Mouse (Mus musculus): ENCODE measurements around the gene Nr6a1. TPM values are rescaled to one million over a fixed set of nuclear protein-coding genes. Genes with fewer than 3 reads are reported as not detected.

Gene Nr6a1
- polyA plus RNA-seq, 1 experiment from 2014 or later = 4.8 TPM

GRCm38 (mm10) chr2:38931851-38932667 is 4.6 kb upstream of the Nr6a1 start, which contains the start of gene Olfml2a:
TSS of gene Olfml2a (plus strand) at chr2:38931978.
- Histone ChIP-seq H3K4me1 (peaks cover 53% of the 10 kb centered on the region), H3K27ac (peak within 1 kb of the TSS; percentile 79)
- WGBS = 8% methylated on average over 32 of the region's 32 CpGs

GRCm38 (mm10) chr2:38930269-38930668 is 2.8 kb upstream of the Nr6a1 start:
- WGBS = 72% methylated on average over 2 of the region's 2 CpGs
- H3K27ac ChIP-seq = no peak overlapping the region
- H3K4me1 ChIP-seq = peaks cover 52% of the 10 kb centered on the region
- no peak for DNase-seq (ENCODE audit: extremely low spot score, low spot score)
- H3K4me3 ChIP-seq = no peak overlapping the region
- H3K9me3 ChIP-seq = no peaks in the 10 kb centered on the region
- no peaks in the 10 kb centered on the region for H3K36me3 ChIP-seq (replicated peaks)
- peaks cover 26% of the 10 kb centered on the region for H3K27me3 ChIP-seq (ENCODE audit: poor library complexity, severe bottlenecking)

More at GRCm38 (mm10) chr2:38931851-38932667, 4.6 kb upstream of the Nr6a1 start, which contains the start of gene Olfml2a:
- Histone ChIP-seq H3K36me3 (replicated peaks) (no peaks in the 10 kb centered on the region), H3K9me3 (no peaks in the 10 kb centered on the region), H3K4me3 (peak within 1 kb of the TSS; percentile 53), H3K27me3 (ENCODE audit: poor library complexity, severe bottlenecking) (peaks cover 26% of the 10 kb centered on the region)
- DNase-seq (ENCODE audit: extremely low spot score, low spot score) = peak; percentile 69

- WGBS = under 1% methylated on average over 48 of the region's 53 CpGs
- H3K9me3 ChIP-seq = no peaks in the 10 kb centered on the region
- peaks cover 17% of the 10 kb centered on the region for H3K27me3 ChIP-seq (ENCODE audit: poor library complexity, severe bottlenecking)
- peaks cover 55% of the 10 kb centered on the region for H3K4me1 ChIP-seq
- peak overlapping the region; percentile 90 for H3K27ac ChIP-seq
- peak; percentile 94 for DNase-seq (ENCODE audit: extremely low spot score, low spot score)
- H3K36me3 ChIP-seq (replicated peaks) = no peaks in the 10 kb centered on the region
- peak overlapping the region; percentile 80 for H3K4me3 ChIP-seq
These were observed 1.2 kb downstream of the Nr6a1 start for GRCm38 (mm10) chr2:38926145-38926891.

- WGBS = under 1% methylated on average over 51 of the region's 51 CpGs
- Histone ChIP-seq H3K4me1 (peaks cover 54% of the 10 kb centered on the region), H3K36me3 (replicated peaks) (no peaks in the 10 kb centered on the region), H3K27ac (peak overlapping the region; percentile 90), H3K9me3 (no peaks in the 10 kb centered on the region), H3K27me3 (ENCODE audit: poor library complexity, severe bottlenecking) (peaks cover 8% of the 10 kb centered on the region), H3K4me3 (peak overlapping the region; percentile 80)
- DNase-seq (ENCODE audit: extremely low spot score, low spot score) = peak; percentile 69
These were observed 2.1 kb downstream of the Nr6a1 start for GRCm38 (mm10) chr2:38925171-38926080.

- no peak for DNase-seq (ENCODE audit: extremely low spot score, low spot score)
- Histone ChIP-seq H3K9me3 (no peaks in the 10 kb centered on the region), H3K36me3 (replicated peaks) (no peaks in the 10 kb centered on the region), H3K27ac (peak overlapping the region; percentile 90; the same call in 1 of the 2 replicates), H3K4me1 (peaks cover 54% of the 10 kb centered on the region), H3K27me3 (ENCODE audit: poor library complexity, severe bottlenecking) (peaks cover 5% of the 10 kb centered on the region; the same call in 1 of the 2 replicates), H3K4me3 (peak overlapping the region; percentile 80)
- 1% methylated on average over 10 of the region's 10 CpGs for WGBS
These were observed 2.9 kb downstream of the Nr6a1 start for GRCm38 (mm10) chr2:38924571-38924970.

GRCm38 (mm10) chr2:38923911-38924310 is 3.6 kb downstream of the Nr6a1 start:
- Histone ChIP-seq H3K27ac (no peak overlapping the region), H3K4me3 (peak overlapping the region; percentile 80)
- 28% methylated on average over 2 of the region's 2 CpGs for WGBS

GRCm38 (mm10) chr2:38923471-38923870 is 4.0 kb downstream of the Nr6a1 start:
- WGBS = 15% methylated on average over 3 of the region's 3 CpGs
- Histone ChIP-seq H3K27ac (no peak overlapping the region), H3K9me3 (no peaks in the 10 kb centered on the region), H3K4me1 (peaks cover 59% of the 10 kb centered on the region), H3K36me3 (replicated peaks) (no peaks in the 10 kb centered on the region), H3K4me3 (no peak overlapping the region), H3K27me3 (ENCODE audit: poor library complexity, severe bottlenecking) (peaks cover 5% of the 10 kb centered on the region; the same call in 1 of the 2 replicates)
- DNase-seq (ENCODE audit: extremely low spot score, low spot score) = no peak

More at GRCm38 (mm10) chr2:38923911-38924310, 3.6 kb downstream of the Nr6a1 start:
- Histone ChIP-seq H3K36me3 (replicated peaks) (no peaks in the 10 kb centered on the region), H3K4me1 (peaks cover 54% of the 10 kb centered on the region), H3K9me3 (no peaks in the 10 kb centered on the region), H3K27me3 (ENCODE audit: poor library complexity, severe bottlenecking) (peaks cover 5% of the 10 kb centered on the region; the same call in 1 of the 2 replicates)
- DNase-seq (ENCODE audit: extremely low spot score, low spot score) = no peak

GRCm38 (mm10) chr2:38921374-38921773 is 6.1 kb downstream of the Nr6a1 start:
- Histone ChIP-seq H3K4me3 (no peak overlapping the region), H3K27me3 (ENCODE audit: poor library complexity, severe bottlenecking) (no peaks in the 10 kb centered on the region), H3K4me1 (peaks cover 68% of the 10 kb centered on the region), H3K27ac (no peak overlapping the region), H3K9me3 (no peaks in the 10 kb centered on the region), H3K36me3 (replicated peaks) (no peaks in the 10 kb centered on the region)
- no peak for DNase-seq (ENCODE audit: extremely low spot score, low spot score)
- 21% methylated on average over 1 of the region's 1 CpGs for WGBS

- 21% methylated on average over 4 of the region's 4 CpGs for WGBS
These were observed 10.4 kb downstream of the Nr6a1 start for GRCm38 (mm10) chr2:38916947-38917691.

GRCm38 (mm10) chr2:38914965-38915364 is 12.5 kb downstream of the Nr6a1 start:
- DNase-seq (ENCODE audit: extremely low spot score, low spot score) = no peak
- peaks cover 45% of the 10 kb centered on the region for H3K4me1 ChIP-seq
- H3K27ac ChIP-seq = no peak overlapping the region
- no peak overlapping the region for H3K4me3 ChIP-seq
- H3K36me3 ChIP-seq (replicated peaks) = no peaks in the 10 kb centered on the region
- WGBS = 5% methylated on average over 4 of the region's 4 CpGs
- H3K27me3 ChIP-seq (ENCODE audit: poor library complexity, severe bottlenecking) = no peaks in the 10 kb centered on the region
- H3K9me3 ChIP-seq = no peaks in the 10 kb centered on the region

More at GRCm38 (mm10) chr2:38916947-38917691, 10.4 kb downstream of the Nr6a1 start:
- no peak for DNase-seq (ENCODE audit: extremely low spot score, low spot score)
- H3K36me3 ChIP-seq (replicated peaks) = no peaks in the 10 kb centered on the region
- H3K27ac ChIP-seq = no peak overlapping the region
- no peak overlapping the region for H3K4me3 ChIP-seq
- H3K27me3 ChIP-seq (ENCODE audit: poor library complexity, severe bottlenecking) = no peaks in the 10 kb centered on the region
- no peaks in the 10 kb centered on the region for H3K9me3 ChIP-seq
- peaks cover 55% of the 10 kb centered on the region for H3K4me1 ChIP-seq

GRCm38 (mm10) chr2:38914517-38914916 is 13.0 kb downstream of the Nr6a1 start:
- DNase-seq (ENCODE audit: extremely low spot score, low spot score) = no peak
- 47% methylated on average over 1 of the region's 1 CpGs for WGBS
- Histone ChIP-seq H3K4me1 (peaks cover 45% of the 10 kb centered on the region), H3K9me3 (no peaks in the 10 kb centered on the region), H3K36me3 (replicated peaks) (no peaks in the 10 kb centered on the region), H3K27ac (no peak overlapping the region), H3K4me3 (no peak overlapping the region), H3K27me3 (ENCODE audit: poor library complexity, severe bottlenecking) (no peaks in the 10 kb centered on the region)
